Mouse (Mus musculus) embryonic facial prominence, embryonic 11.5 days (tissue): ENCODE data around the gene Psmc3ip. TPM values are rescaled to one million over a fixed set of nuclear protein-coding genes. Genes with fewer than 3 reads are reported as not detected.
"Not testable (repeated sequence)": the region's sequence is repeated elsewhere in the genome, so short reads cannot be mapped to it uniquely, and the experiment has no call there.

Experiments used
- ATAC-seq: fragments of 200-750 bp; cut with Nextera tagmentation; replicated peaks from 2 replicates; pipeline ENCODE4 v1.8.0; 2017; ENCODE audit warnings: low read depth; ENCODE audit not compliant: insufficient number of reproducible peaks, low FRiP score, low TSS enrichment
- DNase-seq: peaks from one replicate; pipeline ENCODE4 v3.0.0-alpha.2; 2015; ENCODE audit warnings: low spot score
- H3K27ac ChIP-seq: fragments of 300-500 bp; sonication (generic); replicated peaks from 2 replicates; pipeline ENCODE4 v1.5.1; 2014; ENCODE audit warnings: mild to moderate bottlenecking, low read depth, low read length, control low read depth
- H3K27me3 ChIP-seq: fragments of 300-500 bp; sonication (generic); 2 replicates; pipeline ENCODE4 v1.6.1; 2014; ENCODE audit warnings: mild to moderate bottlenecking, low read length, moderate library complexity, mixed read lengths; ENCODE audit not compliant: control insufficient read depth, insufficient read depth
- H3K36me3 ChIP-seq: fragments of 300-500 bp; sonication (generic); replicated peaks from 2 replicates; pipeline ENCODE4 v1.6.1; 2014; ENCODE audit warnings: low read depth, mild to moderate bottlenecking, low read length, moderate library complexity, mixed read lengths; ENCODE audit not compliant: control insufficient read depth, insufficient read depth
- H3K4me1 ChIP-seq: fragments of 300-500 bp; sonication (generic); 2 replicates; pipeline ENCODE4 v1.6.1; 2014; ENCODE audit warnings: low read length, mixed read lengths; ENCODE audit not compliant: control insufficient read depth, insufficient read depth
- H3K4me2 ChIP-seq: fragments of 300-500 bp; sonication (generic); 2 replicates; pipeline ENCODE4 v1.6.1; 2014; ENCODE audit warnings: low read depth, mild to moderate bottlenecking, control low read depth, low read length, moderate library complexity
- H3K4me3 ChIP-seq: fragments of 300-500 bp; sonication (generic); 2 replicates; pipeline ENCODE4 v1.5.1; 2014; ENCODE audit warnings: low read depth, low read length, control low read depth
- H3K9ac ChIP-seq: fragments of 300-500 bp; sonication (generic); replicated peaks from 2 replicates; pipeline ENCODE4 v1.6.1; 2014; ENCODE audit warnings: mild to moderate bottlenecking, control low read depth, low read length
- H3K9me3 ChIP-seq: fragments of 300-500 bp; sonication (generic); replicated peaks from 2 replicates; pipeline ENCODE4 v1.6.1; 2016; ENCODE audit warnings: mild to moderate bottlenecking, low read length, inconsistent platforms, mixed read lengths; ENCODE audit not compliant: control insufficient read depth
- WGBS: fragments of 180-500 bp; shearing (Covaris S2); extraction: QIAGEN DNeasy Blood & Tissue Kit; methylation state at CpG from one replicate; pipeline ENCODE4 v1.1.7; 2014; 5-methylcytosine and 5-hydroxymethylcytosine counted together
- polyA plus RNA-seq: library from polyadenylated mRNA; unstranded; fragments of >200 nt; fragmentation: Nextera tagmentation; extraction: Ambion mirVana; gene quantifications from 2 replicates; pipeline ENCODE4 v1.2.1, GENCODE M21; 2014

Gene Psmc3ip
- polyA plus RNA-seq, 1 experiment from 2014 or later: 62.4 TPM

- ATAC-seq (no peak), DNase-seq (no peak)
- 79% methylated on average over 13 of the region's 13 CpGs for WGBS
- Histone ChIP-seq H3K4me1 (no peaks in the 10 kb centered on the region), H3K4me3 (no peak overlapping the region), H3K36me3 (no peaks in the 10 kb centered on the region), H3K27ac (no peak overlapping the region), H3K9me3 (no peaks in the 10 kb centered on the region), H3K9ac (no peak overlapping the region), H3K4me2 (no peak overlapping the region), H3K27me3 (no peaks in the 10 kb centered on the region)
These were observed 39.1 kb upstream of the Psmc3ip start for GRCm38 (mm10) chr11:101134217-101134865.

- Histone ChIP-seq H3K4me1 (no peaks in the 10 kb centered on the region), H3K4me3 (no peak overlapping the region), H3K4me2 (no peak overlapping the region), H3K9ac (no peak overlapping the region), H3K9me3 (no peaks in the 10 kb centered on the region), H3K36me3 (no peaks in the 10 kb centered on the region), H3K27ac (no peak overlapping the region), H3K27me3 (no peaks in the 10 kb centered on the region)
- ATAC-seq (no peak), DNase-seq (no peak)
- WGBS: 85% methylated on average over 12 of the region's 12 CpGs
These were observed 37.8 kb upstream of the Psmc3ip start for GRCm38 (mm10) chr11:101133037-101133436.

GRCm38 (mm10) chr11:101131701-101132100 lies 36.5 kb upstream of the Psmc3ip start:
- Histone ChIP-seq H3K4me3 (no peak overlapping the region), H3K4me1 (no peaks in the 10 kb centered on the region), H3K27me3 (no peaks in the 10 kb centered on the region), H3K9ac (no peak overlapping the region), H3K36me3 (peaks cover under 1% of the 10 kb centered on the region), H3K27ac (no peak overlapping the region), H3K9me3 (no peaks in the 10 kb centered on the region), H3K4me2 (no peak overlapping the region)
- no peak for ATAC-seq
- peak; percentile 57 for DNase-seq
- 85% methylated on average over 6 of the region's 6 CpGs for WGBS

- Histone ChIP-seq H3K27me3 (no peaks in the 10 kb centered on the region), H3K27ac (no peak overlapping the region), H3K4me3 (no peak overlapping the region), H3K9ac (no peak overlapping the region), H3K4me2 (no peak overlapping the region), H3K4me1 (no peaks in the 10 kb centered on the region), H3K36me3 (peaks cover 6% of the 10 kb centered on the region), H3K9me3 (no peaks in the 10 kb centered on the region)
- DNase-seq (no peak), ATAC-seq (no peak)
- WGBS: 87% methylated on average over 2 of the region's 2 CpGs
These were observed 36.0 kb upstream of the Psmc3ip start for GRCm38 (mm10) chr11:101131187-101131586.

- peaks cover 9% of the 10 kb centered on the region for H3K36me3 ChIP-seq
- H3K4me3 ChIP-seq: no peak overlapping the region
- no peak for DNase-seq
- H3K9ac ChIP-seq: no peak overlapping the region
- no peak overlapping the region for H3K4me2 ChIP-seq
- H3K27me3 ChIP-seq: no peaks in the 10 kb centered on the region
- no peak for ATAC-seq
- H3K4me1 ChIP-seq: no peaks in the 10 kb centered on the region
- 54% methylated on average over 18 of the region's 18 CpGs for WGBS
- no peak overlapping the region for H3K27ac ChIP-seq
- H3K9me3 ChIP-seq: no peaks in the 10 kb centered on the region
These were observed 35.0 kb upstream of the Psmc3ip start for GRCm38 (mm10) chr11:101130056-101130756.

GRCm38 (mm10) chr11:101128996-101129577 lies 33.9 kb upstream of the Psmc3ip start:
- 83% methylated on average over 11 of the region's 11 CpGs for WGBS
- ATAC-seq (no peak), DNase-seq (no peak)
- Histone ChIP-seq H3K4me3 (no peak overlapping the region), H3K27ac (no peak overlapping the region), H3K4me2 (no peak overlapping the region), H3K36me3 (peaks cover 9% of the 10 kb centered on the region), H3K4me1 (no peaks in the 10 kb centered on the region), H3K27me3 (no peaks in the 10 kb centered on the region), H3K9me3 (no peaks in the 10 kb centered on the region), H3K9ac (no peak overlapping the region)

GRCm38 (mm10) chr11:101127075-101127474 lies 31.8 kb upstream of the Psmc3ip start:
- ATAC-seq: no peak
- DNase-seq: no peak
- Histone ChIP-seq H3K4me1 (no peaks in the 10 kb centered on the region), H3K4me2 (no peak overlapping the region), H3K9ac (no peak overlapping the region), H3K4me3 (no peak overlapping the region), H3K9me3 (no peaks in the 10 kb centered on the region), H3K27ac (no peak overlapping the region), H3K36me3 (peaks cover 9% of the 10 kb centered on the region), H3K27me3 (no peaks in the 10 kb centered on the region)
- 89% methylated on average over 1 of the region's 1 CpGs for WGBS

GRCm38 (mm10) chr11:101125008-101125407 lies 29.8 kb upstream of the Psmc3ip start:
- not testable (repeated sequence) for H3K27ac ChIP-seq, H3K4me2 ChIP-seq, DNase-seq, ATAC-seq, H3K4me3 ChIP-seq, H3K9me3 ChIP-seq, H3K27me3 ChIP-seq, H3K4me1 ChIP-seq, H3K9ac ChIP-seq, H3K36me3 ChIP-seq
- WGBS: 96% methylated on average over 7 of the region's 9 CpGs
